ENCODE assay signal across 26 mouse cellular contexts in the genomic region with DNA sequence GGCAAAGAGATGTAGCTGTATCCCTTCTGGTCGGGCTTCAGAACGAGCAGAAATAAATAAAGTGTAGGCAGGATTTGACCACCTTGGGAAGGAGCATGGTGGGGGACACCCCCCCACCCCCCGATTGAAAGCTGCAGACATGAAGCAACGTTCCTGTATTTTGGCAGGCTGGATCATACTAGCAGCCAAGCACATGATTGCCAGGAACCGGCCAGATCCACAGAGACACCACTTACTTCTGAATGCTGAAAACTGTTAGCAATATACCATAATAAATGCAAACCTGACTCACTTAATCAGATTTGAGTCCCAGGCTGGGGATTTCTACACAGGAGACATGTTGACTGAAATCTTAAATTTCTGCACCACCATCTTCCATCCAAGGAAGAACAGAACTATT. TPM values are rescaled to one million over a fixed set of nuclear protein-coding genes. Genes with fewer than 3 reads are reported as not detected.
DNase-seq lines count a peak whose midpoint lies in the region; ATAC-seq lines count a peak whose summit lies in the region.
"Had no signal": no experiment of that assay in that cellular context is flagged by ENCODE, and none has a peak within 500 bp of the region (broad histone marks: within the 10 kb centered on the region; RNA-seq: fewer than 3 reads in every experiment).

No protein-coding gene starts in this region.

- WGBS in heart, embryonic 12.5 days = 80% methylated on average over 5 of the region's 5 CpGs
- 38% methylated on average over 5 of the region's 5 CpGs for WGBS in limb, embryonic 15.5 days

- H3K27ac ChIP-seq in heart, embryonic 12.5 days (ENCODE audit: poor library complexity, severe bottlenecking) = no peak overlapping the region
- H3K27ac ChIP-seq in limb, embryonic 15.5 days = peak overlapping the region; percentile 40; the same call in 1 of the 2 replicates
- H3K27ac ChIP-seq: embryonic facial prominence, embryonic 12.5 days; forebrain, embryonic 13.5 days; hindbrain, embryonic 15.5 days; liver, embryonic 13.5 days; macrophage; midbrain, embryonic 15.5 days; neural tube, embryonic 13.5 days had no signal

- ATAC-seq in heart, embryonic 12.5 days (ENCODE audit: insufficient number of reproducible peaks, low FRiP score) = no peak
- no peak for ATAC-seq in limb, embryonic 15.5 days (ENCODE audit: insufficient number of reproducible peaks, low FRiP score, low TSS enrichment, low read depth)
- ATAC-seq in monocyte, adult 5-6 weeks (replicated peaks; ENCODE audit: insufficient number of reproducible peaks, low FRiP score, low TSS enrichment, poor library complexity, severe bottlenecking) = no peak
- ATAC-seq: forebrain, embryonic 13.5 days; midbrain, embryonic 15.5 days had no signal

- DNase-seq in gastrocnemius, adult 18-20 months (ENCODE audit: low spot score) = peak; percentile 15
- no peak for DNase-seq in gastrocnemius, postnatal 14 days
- peak; percentile 32 to 36 for DNase-seq in heart, postnatal 10 days
- peak; percentile 14 for DNase-seq in adipocyte (ENCODE audit: low spot score)
- DNase-seq: adrenal gland, postnatal 36 days; cerebellum, adult 11 months; cerebellum, adult 9-11 months; kidney, adult 8-10 months; kidney, postnatal 10 days; liver, embryonic 13.5 days; lung, adult 2 months; retina, postnatal 1 day; right cerebral cortex, postnatal 25 days; spleen, adult 18-20 months had no signal

- no peak overlapping the region for H3K4me2 ChIP-seq in heart, embryonic 12.5 days
- H3K4me2 ChIP-seq in limb, embryonic 15.5 days = no peak overlapping the region
- H3K4me2 ChIP-seq: embryonic facial prominence, embryonic 12.5 days; forebrain, embryonic 13.5 days; hindbrain, embryonic 15.5 days; liver, embryonic 13.5 days; midbrain, embryonic 15.5 days; neural tube, embryonic 13.5 days had no signal

- H3K27me3 ChIP-seq in heart, embryonic 12.5 days (replicated peaks) = no peaks in the 10 kb centered on the region
- H3K27me3 ChIP-seq in limb, embryonic 15.5 days = no peaks in the 10 kb centered on the region
- H3K27me3 ChIP-seq: embryonic facial prominence, embryonic 12.5 days; forebrain, embryonic 13.5 days; hindbrain, embryonic 15.5 days; liver, embryonic 13.5 days; midbrain, embryonic 15.5 days; neural tube, embryonic 13.5 days had no signal

- H3K9me3 ChIP-seq in heart, embryonic 12.5 days (replicated peaks) = no peaks in the 10 kb centered on the region
- H3K9me3 ChIP-seq in limb, embryonic 15.5 days = no peaks in the 10 kb centered on the region
- H3K9me3 ChIP-seq: forebrain, embryonic 13.5 days; G1E; hindbrain, embryonic 15.5 days; liver, embryonic 13.5 days; midbrain, embryonic 15.5 days; neural tube, embryonic 13.5 days had no signal

- no peaks in the 10 kb centered on the region for H3K4me1 ChIP-seq in heart, embryonic 12.5 days (replicated peaks)
- peaks cover 4% of the 10 kb centered on the region; the same call in 1 of the 2 replicates for H3K4me1 ChIP-seq in limb, embryonic 15.5 days
- H3K4me1 ChIP-seq: embryonic facial prominence, embryonic 12.5 days; forebrain, embryonic 13.5 days; hindbrain, embryonic 15.5 days; liver, embryonic 13.5 days; midbrain, embryonic 15.5 days; neural tube, embryonic 13.5 days had no signal

- H3K9ac ChIP-seq in heart, embryonic 12.5 days = no peak overlapping the region
- H3K9ac ChIP-seq in limb, embryonic 15.5 days = no peak overlapping the region
- H3K9ac ChIP-seq: embryonic facial prominence, embryonic 12.5 days; forebrain, embryonic 13.5 days; hindbrain, embryonic 15.5 days; liver, embryonic 13.5 days; midbrain, embryonic 15.5 days; neural tube, embryonic 13.5 days had no signal

- no peak overlapping the region for H3K4me3 ChIP-seq in heart, embryonic 12.5 days
- H3K4me3 ChIP-seq in limb, embryonic 15.5 days = no peak overlapping the region
- H3K4me3 ChIP-seq: embryonic facial prominence, embryonic 12.5 days; forebrain, embryonic 13.5 days; hindbrain, embryonic 15.5 days; liver, embryonic 13.5 days; midbrain, embryonic 15.5 days; myocyte; neural tube, embryonic 13.5 days had no signal

- no peaks in the 10 kb centered on the region for H3K36me3 ChIP-seq in heart, embryonic 12.5 days
- no peaks in the 10 kb centered on the region for H3K36me3 ChIP-seq in limb, embryonic 15.5 days
- H3K36me3 ChIP-seq: embryonic facial prominence, embryonic 12.5 days; G1E; hindbrain, embryonic 15.5 days; liver, embryonic 13.5 days; midbrain, embryonic 15.5 days; neural tube, embryonic 13.5 days had no signal

- intact Hi-C loops in gastrocnemius, postnatal 14 days (cut with DNase I; ENCODE audit: low total_unique reads) = no loop called here
- intact Hi-C loops in heart, postnatal 10 days (cut with DNase I) = no loop called here

RNA-seq across cellular contexts. Expression of a gene that starts 26.1 kb away (rescaled TPM):
- not detected for total RNA-seq in gastrocnemius, adult 18-20 months (2021)
- total RNA-seq in gastrocnemius, postnatal 14 days (2021) = 1 to 10 TPM; 2.1 to 2.8 TPM
- 1 to 10 TPM; 7.2 to 9.5 TPM for total RNA-seq in heart, postnatal 10 days (2021)
- 48.8 and 51.8 TPM in 2 replicates for polyA plus RNA-seq in heart, embryonic 12.5 days (2016; fragmentation: Nextera tagmentation; extraction: Ambion mirVana)
- polyA plus RNA-seq in limb, embryonic 15.5 days (2015; fragmentation: Nextera tagmentation; extraction: Ambion mirVana) = 43.6 and 44.6 TPM in 2 replicates
- 4.8 to 14.7 TPM in 2 of 3 replicates, not detected in the other for total RNA-seq in monocyte, adult 5-6 weeks (2017)
- total RNA-seq: gastrocnemius, adult 8-10 months had no signal

RNA-seq across cellular contexts. Expression of a gene that starts 53.9 kb away (rescaled TPM):
- total RNA-seq in gastrocnemius, adult 18-20 months (2021) = 10 to 100 TPM; 55.0 to 57.3 TPM
- 10 to 100 TPM; 48.8 to 52.7 TPM for total RNA-seq in gastrocnemius, postnatal 14 days (2021)
- total RNA-seq in heart, postnatal 10 days (2021) = 10 to 100 TPM; 54.5 to 62.6 TPM
- 175 and 179 TPM in 2 replicates for polyA plus RNA-seq in heart, embryonic 12.5 days (2016; fragmentation: Nextera tagmentation; extraction: Ambion mirVana)
- polyA plus RNA-seq in limb, embryonic 15.5 days (2015; fragmentation: Nextera tagmentation; extraction: Ambion mirVana) = 190 and 195 TPM in 2 replicates
- 26.8 to 48.0 TPM (median 29.9 TPM) in 3 replicates for total RNA-seq in monocyte, adult 5-6 weeks (2017)
